Mouse (Mus musculus) macrophage (primary cell): ENCODE results near the gene Cspg5. TPM values are rescaled to one million over a fixed set of nuclear protein-coding genes. Genes with fewer than 3 reads are reported as not detected.

ENCODE experiments used
- H3K27ac ChIP-seq: fragments of 350-480 bp; formaldehyde crosslinking; 2 replicates; pipeline ENCODE4 v1.9.0; 2021
- H3K36me3 ChIP-seq: fragments of 350-480 bp; formaldehyde crosslinking; 2 replicates; pipeline ENCODE4 v1.9.0; 2021; ENCODE audit errors: inconsistent target
- H3K4me3 ChIP-seq: fragments of 350-480 bp; formaldehyde crosslinking; 2 replicates; pipeline ENCODE4 v1.9.0; 2021; ENCODE audit errors: inconsistent target
- H3K79me2 ChIP-seq: fragments of 350-480 bp; formaldehyde crosslinking; 2 replicates; pipeline ENCODE4 v1.9.0; 2021; ENCODE audit errors: inconsistent target
- WGBS: methylation state at CpG from one replicate; pipeline ENCODE4 v1.1.7; 2026; ENCODE audit warnings: inconsistent platforms; ENCODE audit not compliant: missing documents; 5-methylcytosine and 5-hydroxymethylcytosine counted together
- polyA plus RNA-seq: library from polyadenylated mRNA; stranded (reverse); fragments of 250-400 nt; gene quantifications from 3 replicates; pipeline ENCODE4 v1.2.4, GENCODE M21; 2018; ENCODE audit warnings: inconsistent platforms
- total RNA-seq, 78 experiments: library from RNA; depleted of rRNA; stranded (reverse); fragments of 250-400 nt; gene quantifications; 1 replicate in 9 of 78; 2 replicates in 24 of 78; 3 replicates in 43 of 78; 4 replicates in 2 of 78; pipeline ENCODE4 v1.2.4; 2018; ENCODE audit warnings: inconsistent platforms in 56 of 78

Gene Cspg5
- 1 to 10 TPM in 15 of 26 experiments, under 1 TPM in 10, not detected in 1; 0.17 to 4.3 (median 1.5) TPM for total RNA-seq (2018; cell fraction: chromatin; rRNA removed)
- under 1 TPM in 24 of 26 experiments, not detected in 2; 0.03 to 0.29 (median 0.14) TPM for total RNA-seq (2018; cell fraction: cytosol; rRNA removed)
- 1 to 10 TPM in 6 of 26 experiments, under 1 TPM in 17, not detected in 3; 0.10 to 1.8 (median 0.58) TPM for total RNA-seq (2018; cell fraction: nucleus; rRNA removed)
- polyA plus RNA-seq = 0.06 to 0.24 TPM (median 0.18 TPM) in 3 replicates

DNA sequence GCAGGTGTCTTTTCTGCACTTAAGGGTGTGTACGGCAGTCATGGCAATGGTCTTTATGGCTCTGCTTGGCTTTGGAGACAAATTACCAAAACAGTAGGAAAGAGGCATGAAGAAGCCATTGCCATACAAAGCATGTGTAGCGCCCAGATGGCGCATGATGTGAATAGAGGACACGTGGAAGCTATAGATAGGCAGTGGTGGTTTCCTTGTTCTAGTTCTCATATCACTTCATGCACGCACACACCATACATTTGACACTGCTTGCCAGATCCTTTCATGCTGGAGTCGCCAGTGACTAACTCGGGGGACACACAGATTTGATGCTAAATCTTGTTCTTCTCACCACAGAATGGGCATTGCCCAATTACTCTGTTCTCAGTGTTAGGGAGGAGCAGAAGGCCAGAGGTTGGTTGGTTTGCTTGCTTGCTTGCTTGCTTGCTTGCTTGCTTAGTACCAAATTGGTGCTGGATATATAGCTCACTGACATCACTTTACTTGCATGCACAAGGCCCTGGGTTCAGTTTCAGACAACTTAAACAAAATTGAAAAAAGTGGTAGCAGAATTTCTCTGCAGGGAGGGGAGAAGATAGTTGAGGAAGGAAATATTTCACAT is at the start of gene Cspg5:
TSS of gene Cspg5 (plus strand) at position 563 of the 613 bp plus-strand sequence.
- Histone ChIP-seq H3K27ac (no peak within 1 kb of the TSS), H3K4me3 (no peak within 1 kb of the TSS), H3K79me2 (no peaks in the 10 kb centered on the region), H3K36me3 (no peaks in the 10 kb centered on the region)
- WGBS = 74% methylated on average over 7 of the region's 7 CpGs

GRCm38 (mm10) chr9:110199870-110200269 is 43.7 kb upstream of the Cspg5 start:
- no peaks in the 10 kb centered on the region for H3K79me2 ChIP-seq
- WGBS = 21% methylated on average over 2 of the region's 2 CpGs
- peaks cover 41% of the 10 kb centered on the region for H3K36me3 ChIP-seq
- H3K4me3 ChIP-seq = no peak overlapping the region
- H3K27ac ChIP-seq = no peak overlapping the region

DNA sequence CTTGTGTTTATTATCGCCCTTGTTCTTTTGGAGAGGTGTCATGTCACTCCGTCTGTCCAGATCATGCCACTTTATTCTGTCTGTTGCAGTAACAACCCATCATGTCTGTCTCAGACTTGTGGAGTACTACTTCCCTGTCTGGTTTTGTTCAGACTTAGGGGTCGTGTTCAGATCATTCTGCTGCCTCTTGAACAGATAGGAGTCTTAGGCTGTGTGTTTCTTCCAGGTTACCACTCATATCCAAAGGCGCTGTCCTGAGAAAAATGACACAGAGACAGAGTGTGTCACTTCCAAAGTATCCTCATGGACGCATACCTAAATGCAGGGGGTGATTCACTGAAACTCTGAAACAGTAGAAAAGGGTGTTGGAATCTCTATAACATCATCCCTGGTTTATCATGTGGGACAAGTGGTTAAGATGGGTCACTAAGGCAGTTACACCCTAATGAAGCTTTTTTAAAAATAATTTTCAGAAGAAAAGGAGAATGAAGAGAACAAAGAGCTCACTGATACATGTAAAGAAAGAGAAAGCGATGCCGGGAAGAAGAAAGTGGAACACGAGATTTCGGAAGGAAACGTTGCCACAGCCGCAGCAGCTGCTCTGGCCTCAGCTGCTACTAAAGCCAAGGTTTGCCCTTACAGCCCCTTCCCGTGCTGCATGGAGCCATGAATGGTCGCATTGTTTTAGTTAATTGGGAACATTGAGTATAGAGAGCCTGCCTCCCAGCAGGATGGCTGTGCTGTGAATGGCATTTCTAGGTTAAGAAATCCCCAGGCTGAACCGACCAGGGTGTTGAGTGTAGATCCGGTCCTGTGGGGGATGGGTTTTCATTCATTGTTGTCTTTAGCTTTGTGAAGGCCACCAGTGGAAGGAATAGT is 37.8 kb upstream of the Cspg5 start:
- 95% methylated on average over 15 of the region's 15 CpGs for WGBS
- Histone ChIP-seq H3K36me3 (peaks cover 44% of the 10 kb centered on the region), H3K27ac (no peak overlapping the region)

DNA sequence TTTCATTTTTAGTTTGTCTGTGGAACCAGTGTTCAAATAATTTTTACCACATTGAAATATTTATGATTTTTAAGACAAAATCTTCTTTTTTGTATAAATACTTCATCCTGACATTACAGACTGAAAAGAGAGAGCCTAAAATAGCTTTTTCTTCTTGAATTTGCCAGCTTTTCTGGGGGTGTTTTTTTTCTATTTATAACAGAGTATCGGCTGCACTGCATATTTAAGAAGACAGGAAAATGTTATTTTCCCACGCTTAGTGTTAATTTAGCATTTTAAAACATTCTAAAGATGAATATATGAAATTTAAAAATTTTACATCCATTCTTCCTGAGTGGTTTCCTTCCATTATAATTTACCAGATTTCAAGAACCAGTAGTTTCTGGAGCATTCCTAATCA is 37.1 kb upstream of the Cspg5 start:
- 96% methylated on average over 2 of the region's 2 CpGs for WGBS
- Histone ChIP-seq H3K27ac (no peak overlapping the region), H3K36me3 (peaks cover 44% of the 10 kb centered on the region), H3K79me2 (no peaks in the 10 kb centered on the region), H3K4me3 (no peak overlapping the region)

More for the DNA sequence above, 37.8 kb upstream of the Cspg5 start:
- Histone ChIP-seq H3K79me2 (no peaks in the 10 kb centered on the region), H3K4me3 (no peak overlapping the region)

GRCm38 (mm10) chr9:110208265-110208664 is 35.3 kb upstream of the Cspg5 start:
- no peaks in the 10 kb centered on the region for H3K79me2 ChIP-seq
- H3K4me3 ChIP-seq = no peak overlapping the region
- H3K27ac ChIP-seq = no peak overlapping the region
- H3K36me3 ChIP-seq = peaks cover 41% of the 10 kb centered on the region
- WGBS = 83% methylated on average over 7 of the region's 7 CpGs

GRCm38 (mm10) chr9:110208967-110209366 is 34.6 kb upstream of the Cspg5 start:
- 97% methylated on average over 3 of the region's 3 CpGs for WGBS
- Histone ChIP-seq H3K36me3 (peaks cover 41% of the 10 kb centered on the region), H3K27ac (no peak overlapping the region), H3K79me2 (no peaks in the 10 kb centered on the region), H3K4me3 (no peak overlapping the region)

DNA sequence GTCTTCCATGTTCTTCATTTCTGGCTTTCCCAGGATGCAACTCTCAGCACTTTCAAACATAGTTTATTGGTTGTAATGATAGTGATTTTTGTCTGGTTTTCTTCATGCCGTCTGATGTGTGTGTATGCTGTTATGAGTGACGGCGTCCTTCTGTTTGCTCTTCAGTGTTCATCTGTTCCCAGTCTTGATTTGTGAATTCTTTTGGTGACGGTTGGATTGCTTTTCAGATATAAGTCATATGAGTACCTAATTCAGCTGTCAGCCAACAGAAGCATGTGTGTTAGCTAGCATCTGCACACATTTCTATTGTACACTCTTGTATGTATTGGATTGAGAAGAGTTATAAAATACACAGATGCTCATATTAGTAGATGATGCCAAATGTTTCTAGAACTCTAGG is 19.3 kb upstream of the Cspg5 start:
- no peak overlapping the region for H3K27ac ChIP-seq
- H3K79me2 ChIP-seq = no peaks in the 10 kb centered on the region
- 95% methylated on average over 4 of the region's 4 CpGs for WGBS
- peaks cover 10% of the 10 kb centered on the region for H3K36me3 ChIP-seq
- no peak overlapping the region for H3K4me3 ChIP-seq

DNA sequence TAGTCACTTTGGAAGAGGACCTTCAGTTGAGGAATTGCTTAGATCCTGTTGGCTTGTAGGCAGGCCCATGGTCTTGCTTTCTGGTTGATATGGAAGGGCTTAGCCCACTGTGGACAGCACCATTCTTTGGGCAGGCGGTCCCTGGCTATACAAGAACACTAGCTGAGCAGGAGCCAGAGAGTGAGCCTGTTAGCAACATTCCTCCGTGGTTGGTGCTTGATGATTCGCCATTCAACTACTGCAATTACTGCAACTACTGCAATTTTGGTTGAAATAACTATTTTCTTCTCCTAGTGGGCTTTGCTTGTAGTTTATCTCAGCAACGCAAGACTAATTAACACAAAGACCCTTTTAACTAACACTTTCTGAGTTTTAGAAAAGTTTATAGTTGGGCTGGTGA is 17.4 kb upstream of the Cspg5 start:
- Histone ChIP-seq H3K4me3 (no peak overlapping the region), H3K27ac (no peak overlapping the region), H3K36me3 (peaks cover 10% of the 10 kb centered on the region), H3K79me2 (no peaks in the 10 kb centered on the region)
- 90% methylated on average over 4 of the region's 4 CpGs for WGBS

- Histone ChIP-seq H3K4me3 (no peak overlapping the region), H3K36me3 (peaks cover 3% of the 10 kb centered on the region), H3K79me2 (no peaks in the 10 kb centered on the region), H3K27ac (no peak overlapping the region)
- WGBS = 92% methylated on average over 6 of the region's 6 CpGs
These were observed 14.9 kb upstream of the Cspg5 start for GRCm38 (mm10) chr9:110228671-110229070.

DNA sequence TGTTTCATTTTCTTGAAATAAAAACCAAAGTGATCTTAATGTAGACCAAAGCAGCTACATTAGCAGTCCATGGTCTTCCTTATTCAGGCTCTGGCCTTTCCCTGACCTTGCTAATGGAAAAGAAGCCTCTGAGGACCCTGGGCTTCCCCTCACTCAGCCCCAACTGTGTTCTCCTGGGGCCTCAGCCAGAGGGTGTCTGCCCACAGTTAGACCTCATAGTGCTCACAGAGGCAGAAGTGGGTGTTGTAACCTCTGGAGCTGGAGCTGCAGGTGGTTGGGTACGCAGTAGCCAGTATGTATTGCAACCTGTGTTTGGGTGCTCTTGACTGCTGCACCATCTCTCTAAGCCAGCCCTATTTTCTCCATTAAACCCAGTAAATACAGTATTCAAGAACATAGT is 14.5 kb upstream of the Cspg5 start:
- H3K4me3 ChIP-seq = no peak overlapping the region
- 100% methylated on average over 1 of the region's 1 CpGs for WGBS
- H3K79me2 ChIP-seq = no peaks in the 10 kb centered on the region
- no peaks in the 10 kb centered on the region for H3K36me3 ChIP-seq
- no peak overlapping the region for H3K27ac ChIP-seq

- H3K4me3 ChIP-seq = no peak overlapping the region
- H3K27ac ChIP-seq = no peak overlapping the region
- H3K79me2 ChIP-seq = no peaks in the 10 kb centered on the region
- WGBS = 73% methylated on average over 10 of the region's 10 CpGs
- no peaks in the 10 kb centered on the region for H3K36me3 ChIP-seq
These were observed 13.9 kb upstream of the Cspg5 start for GRCm38 (mm10) chr9:110229566-110230248.

DNA sequence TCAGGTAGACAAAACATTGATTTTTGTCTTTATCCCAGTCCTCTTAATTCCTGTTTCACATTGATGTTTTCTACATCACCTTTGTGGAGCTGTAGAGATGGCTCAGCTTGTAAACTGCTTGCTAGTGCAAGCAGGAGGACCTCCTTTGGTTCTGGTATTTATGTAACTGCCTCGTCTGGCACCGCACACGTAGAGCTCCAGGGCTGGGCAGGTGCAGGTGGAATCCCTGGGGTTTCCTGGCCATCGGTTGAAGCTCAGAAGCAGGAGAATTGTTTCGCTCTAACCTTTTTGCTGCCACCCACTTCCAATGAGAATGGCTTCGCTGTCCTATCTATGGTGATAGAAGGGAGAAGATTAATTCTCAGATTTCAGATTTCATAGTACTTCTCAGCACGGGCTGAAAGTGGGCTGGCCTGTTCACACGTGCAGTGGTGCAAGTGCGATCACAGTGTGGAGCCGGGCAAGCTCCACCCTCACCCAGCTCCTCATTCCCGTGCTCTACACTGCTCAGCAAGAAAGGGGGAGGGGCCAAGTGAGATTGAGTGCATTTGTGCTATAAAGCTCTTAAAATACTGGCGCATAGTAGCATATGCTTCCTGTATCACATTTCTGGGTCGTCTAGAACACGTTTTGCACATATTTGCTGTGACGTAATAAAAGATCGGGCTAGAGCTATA is 13.1 kb upstream of the Cspg5 start:
- H3K79me2 ChIP-seq = no peaks in the 10 kb centered on the region
- 95% methylated on average over 14 of the region's 16 CpGs for WGBS

GRCm38 (mm10) chr9:110234962-110235361 is 8.6 kb upstream of the Cspg5 start:
- 98% methylated on average over 6 of the region's 6 CpGs for WGBS
- Histone ChIP-seq H3K36me3 (peaks cover 17% of the 10 kb centered on the region; the same call in 1 of the 2 replicates), H3K4me3 (no peak overlapping the region), H3K27ac (no peak overlapping the region), H3K79me2 (no peaks in the 10 kb centered on the region)

More for the DNA sequence above, 13.1 kb upstream of the Cspg5 start:
- Histone ChIP-seq H3K36me3 (peaks cover 8% of the 10 kb centered on the region; the same call in 1 of the 2 replicates), H3K27ac (no peak overlapping the region), H3K4me3 (no peak overlapping the region)

- no peak overlapping the region for H3K4me3 ChIP-seq
- no peaks in the 10 kb centered on the region for H3K79me2 ChIP-seq
- no peaks in the 10 kb centered on the region for H3K36me3 ChIP-seq
- no peak overlapping the region for H3K27ac ChIP-seq
- WGBS = 43% methylated on average over 7 of the region's 7 CpGs
These were observed 945 bp downstream of the Cspg5 start for GRCm38 (mm10) chr9:110244567-110244888.
